Mouse (Mus musculus) subcutaneous adipose tissue, adult 2 months (tissue): ENCODE data around the gene Pex11b. TPM values are rescaled to one million over a fixed set of nuclear protein-coding genes. Genes with fewer than 3 reads are reported as not detected.

Experiments
- polyA plus RNA-seq: library from polyadenylated mRNA; depleted of rRNA; stranded (reverse); fragments of >200 nt; gene quantifications from 2 replicates; pipeline ENCODE4 v1.2.3, GENCODE M21; 2012; ENCODE audit warnings: low replicate concordance; rRNA removed

Pex11b gene
- 65.1 and 70.1 TPM in 2 replicates for polyA plus RNA-seq

DNA sequence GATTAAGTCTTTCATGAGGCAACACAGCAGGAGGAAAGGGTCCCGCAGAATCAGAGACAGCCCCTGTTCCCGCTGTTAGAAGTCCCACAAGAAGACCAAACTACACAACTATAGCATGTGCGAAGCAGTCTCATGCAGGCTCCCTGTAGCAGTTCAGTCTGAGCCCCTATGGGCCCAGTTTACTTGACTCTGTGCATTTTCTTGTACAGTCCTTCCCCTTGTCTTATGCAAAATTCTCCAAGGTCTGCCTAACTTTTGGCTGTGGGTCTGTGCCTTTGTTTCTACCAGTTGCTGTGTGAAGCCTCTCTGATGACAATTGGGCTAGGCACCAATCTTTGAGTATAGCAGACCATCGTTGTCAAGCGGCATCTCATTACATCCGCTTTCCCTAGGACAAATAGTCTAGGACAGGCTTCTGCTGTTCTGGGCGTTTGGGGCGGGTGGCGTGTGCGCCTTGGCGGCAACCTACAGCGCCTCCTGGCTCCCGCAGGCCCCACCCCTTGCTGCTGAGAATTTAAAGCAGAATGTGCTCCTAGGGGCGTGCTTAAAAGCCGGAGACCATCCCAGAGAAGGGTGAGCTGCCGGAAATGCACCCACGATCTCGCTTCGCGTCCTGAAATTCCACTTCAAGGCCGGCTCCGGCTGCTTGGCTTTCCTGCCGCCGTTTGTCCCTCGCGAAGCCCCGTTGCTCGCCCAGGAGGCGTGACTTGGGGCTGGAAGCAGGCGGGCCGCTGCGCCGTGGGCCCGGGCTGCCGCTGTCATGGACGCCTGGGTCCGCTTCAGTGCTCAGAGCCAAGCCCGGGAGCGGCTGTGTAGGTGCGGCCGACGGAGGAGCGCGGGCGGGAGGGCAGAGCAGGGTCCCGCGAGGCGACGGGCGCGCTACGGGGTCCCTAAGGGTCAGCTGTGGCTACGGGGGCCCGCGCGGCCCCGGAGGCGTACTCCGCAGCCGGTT, at the start of gene Pex11b, which contains the start of gene Gm42957:
Pex11b (plus strand) TSS at position 449 of the 952 bp plus-strand sequence.
Gm42957 (plus strand) TSS at position 547 of the 952 bp plus-strand sequence.

DNA sequence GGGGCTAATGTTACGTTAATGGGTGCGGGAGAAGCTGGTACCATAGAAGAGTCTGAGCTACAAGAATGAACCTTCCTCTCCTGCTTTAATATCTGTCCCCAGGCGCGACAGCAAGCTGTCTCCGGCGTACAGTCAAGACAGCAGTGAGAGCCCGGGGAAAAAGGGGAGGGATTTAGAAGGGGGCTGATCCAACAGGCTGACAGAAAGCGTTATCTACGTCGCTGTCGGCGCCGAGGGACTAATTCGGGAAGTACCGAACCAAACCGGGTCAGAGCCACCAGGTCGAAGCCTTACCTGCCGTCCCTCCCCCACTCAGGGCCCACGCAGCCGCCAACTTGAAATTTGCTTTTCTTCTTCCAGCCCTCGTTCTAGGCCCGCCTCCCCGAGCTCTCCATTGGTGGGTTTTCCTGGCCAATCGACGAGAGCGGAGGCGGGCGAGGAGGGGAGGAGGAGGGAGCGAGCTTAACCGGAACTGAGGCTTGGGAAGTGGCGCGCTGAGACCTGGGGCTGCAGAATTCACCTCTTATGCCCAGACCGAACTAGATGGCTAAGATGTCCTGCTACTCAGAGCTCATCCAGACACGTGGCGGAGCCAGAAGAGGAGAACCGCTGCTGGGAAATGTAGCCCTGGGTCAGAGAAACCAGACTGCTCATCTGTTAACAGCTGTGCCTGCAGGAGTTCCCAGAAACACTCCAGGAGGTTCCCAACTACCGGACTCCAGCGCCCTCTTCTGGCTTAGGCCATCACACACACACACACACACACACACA, 41.2 kb upstream of the Pex11b start, which contains the start of gene Polr3gl:
Polr3gl (minus strand) TSS at position 392 of the 771 bp plus-strand sequence.

DNA sequence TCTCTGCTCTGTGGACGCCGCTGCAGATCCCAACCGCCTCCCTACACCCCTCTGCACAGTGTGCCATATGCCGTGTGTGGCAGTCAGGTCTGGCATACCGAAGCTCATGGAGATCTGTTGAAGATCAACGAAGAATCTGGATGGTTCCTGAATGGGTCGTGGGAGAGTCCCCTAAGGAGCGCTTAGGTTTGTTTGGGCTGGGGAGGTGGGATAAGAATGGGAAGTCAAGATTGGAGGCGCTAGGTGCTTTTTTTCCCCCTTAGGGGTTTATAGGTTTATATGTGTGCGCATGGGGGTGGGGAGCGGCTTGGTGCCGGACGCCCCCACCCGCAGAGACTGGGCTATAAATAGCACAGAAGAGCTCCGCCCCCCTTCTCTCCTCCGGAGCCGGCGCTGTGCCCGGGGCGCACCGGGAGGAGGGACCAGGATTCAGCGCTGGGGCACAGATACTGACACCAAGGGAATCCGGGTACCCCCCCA, 38.9 kb upstream of the Pex11b start, which contains the start of gene Ankrd34a:
Ankrd34a (plus strand) TSS at position 409 of the 480 bp plus-strand sequence.

DNA sequence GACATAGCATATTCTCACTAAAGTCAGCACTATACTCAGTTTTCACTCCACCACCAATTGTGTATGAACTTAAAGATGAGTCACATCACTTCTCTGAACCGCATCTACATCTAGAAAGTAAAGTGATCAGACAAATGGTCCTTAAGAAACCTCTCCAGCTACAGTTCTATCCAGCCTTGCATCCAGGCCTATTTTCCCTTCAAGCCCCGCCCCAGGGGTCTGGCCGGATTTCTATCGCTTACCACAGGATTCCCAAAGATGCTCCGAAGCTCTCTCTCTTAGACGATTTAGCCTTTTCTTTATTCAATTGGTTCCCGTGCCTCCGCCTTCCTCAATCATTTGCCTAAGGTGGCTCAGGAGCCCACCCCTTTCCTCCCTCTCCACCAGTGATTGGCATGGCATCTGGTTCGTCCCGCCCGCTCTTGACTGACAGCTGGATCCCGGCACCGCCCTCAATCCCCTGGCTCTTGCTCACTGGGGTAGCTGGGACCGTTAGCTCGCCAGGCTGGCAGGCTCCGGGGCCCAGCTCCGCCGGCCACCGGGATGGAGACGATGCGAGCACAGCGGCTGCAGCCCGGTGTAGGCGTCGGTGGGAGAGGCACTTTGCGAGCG, 34.4 kb upstream of the Pex11b start, which contains the start of gene Lix1l:
Lix1l (plus strand) TSS at position 511 of the 612 bp plus-strand sequence.

DNA sequence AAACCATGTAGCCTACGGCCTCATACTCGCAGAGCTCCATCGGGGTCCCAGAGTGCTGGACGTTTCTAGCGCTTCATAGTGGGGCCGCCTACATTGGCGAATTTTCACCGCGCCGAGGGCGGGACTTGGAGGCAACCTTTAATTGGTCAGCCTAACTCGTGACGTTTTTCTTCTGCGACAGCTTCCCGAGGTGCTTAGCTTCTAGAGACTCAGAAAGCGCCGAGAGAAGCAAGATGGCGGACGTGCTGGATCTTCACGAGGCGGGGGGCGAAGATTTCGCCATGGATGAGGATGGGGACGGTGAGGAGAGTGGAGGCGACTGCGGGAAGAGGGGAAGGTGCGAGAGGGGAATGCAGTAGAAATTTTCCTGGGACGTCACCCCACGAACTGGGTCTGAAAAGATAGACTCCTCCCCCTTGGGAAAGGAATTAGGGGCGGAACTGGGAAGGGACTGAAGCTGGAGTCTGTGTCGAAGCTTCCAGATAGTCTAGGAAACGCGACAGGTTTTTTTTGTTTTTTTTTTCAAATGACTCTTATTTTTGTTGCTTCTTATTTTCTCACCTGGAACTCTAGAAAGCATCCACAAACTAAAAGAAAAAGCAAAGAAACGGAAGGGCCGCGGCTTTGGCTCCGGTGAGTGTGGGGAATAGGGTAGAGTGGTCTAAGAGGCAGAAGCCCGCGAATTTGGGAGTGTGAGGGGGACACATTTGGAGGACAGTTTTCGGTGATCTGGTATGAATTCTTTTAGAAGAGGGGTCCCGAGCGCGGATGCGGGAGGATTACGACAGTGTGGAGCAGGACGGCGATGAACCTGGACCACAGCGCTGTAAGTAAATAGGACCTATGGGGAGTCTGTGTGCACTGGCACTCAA, 5.2 kb upstream of the Pex11b start, which contains the start of gene Rbm8a:
Rbm8a (plus strand) TSS at position 205 of the 872 bp plus-strand sequence.

DNA sequence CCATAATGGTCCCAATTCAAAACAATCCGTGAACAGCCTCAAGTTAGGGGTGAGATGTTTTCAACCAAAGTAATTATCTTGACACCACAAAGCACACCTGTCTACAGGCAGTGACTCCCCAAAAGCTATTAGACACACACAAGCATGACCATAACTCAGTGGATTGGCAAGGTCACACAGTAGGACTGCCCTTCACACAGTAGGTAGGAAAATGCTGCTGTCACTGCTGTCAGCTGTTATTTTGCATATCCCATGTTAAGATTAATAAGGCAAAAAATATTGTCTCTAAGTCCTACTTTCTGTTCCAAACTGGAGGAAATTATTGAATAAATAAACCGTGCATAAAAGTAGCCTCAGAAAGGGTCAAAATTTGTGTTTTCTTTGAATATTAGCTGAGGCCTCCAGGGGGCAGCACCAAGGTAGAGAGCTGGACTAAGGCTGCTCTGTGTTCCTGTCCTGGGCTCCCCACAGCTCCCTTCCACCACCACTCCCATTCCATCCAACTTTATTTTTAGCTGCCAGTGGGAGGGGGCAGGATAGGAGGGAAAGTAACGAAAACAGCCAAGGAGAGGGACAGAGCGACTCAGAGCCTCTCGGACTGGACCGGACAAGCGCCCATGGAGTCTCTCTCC, 10.0 kb downstream of the Pex11b start, which contains the start of gene Itga10:
Itga10 (plus strand) TSS at position 567 of the 632 bp plus-strand sequence.

DNA sequence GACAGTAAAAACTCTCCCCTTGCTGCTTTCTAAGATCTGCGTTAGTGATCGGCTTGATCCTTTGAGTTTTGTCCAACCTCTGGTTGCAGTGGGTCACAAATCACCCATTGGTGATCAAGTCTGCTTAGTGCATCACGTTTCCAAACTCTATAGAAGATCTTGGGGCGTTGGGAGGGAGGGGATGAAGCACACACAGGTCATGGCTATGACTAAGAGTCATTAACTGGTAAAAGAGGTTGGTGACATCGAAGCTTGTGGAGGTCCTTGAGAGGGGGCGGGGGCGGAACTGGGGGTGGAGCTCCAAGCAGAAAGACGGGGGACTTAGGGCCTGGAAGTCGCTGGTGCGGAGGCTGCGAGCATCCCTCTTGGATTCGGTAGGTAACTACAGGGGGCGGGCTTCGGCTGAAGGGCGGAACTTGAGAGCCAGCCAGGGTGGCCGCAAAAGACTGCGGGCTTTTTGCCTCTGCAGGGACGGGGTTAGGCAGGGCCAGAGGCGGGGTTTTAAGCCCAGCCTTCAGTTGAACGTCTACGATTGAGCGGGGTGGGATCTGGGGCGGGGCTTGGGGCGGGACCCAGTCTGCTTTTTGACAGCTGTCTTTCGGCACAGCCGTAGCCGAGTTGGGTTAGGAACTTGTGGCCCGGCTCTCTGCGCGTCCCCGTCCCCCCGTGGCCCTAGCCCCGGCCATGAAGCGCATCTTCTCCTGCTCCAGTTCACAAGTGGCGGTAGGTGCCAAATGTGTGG, 34.7 kb downstream of the Pex11b start, which contains the start of gene Ankrd35:
Ankrd35 (plus strand) TSS at position 405 of the 742 bp plus-strand sequence.

Other genes starting within 250 kb of the Pex11b start
- not detected in 2 replicates for gene BC107364, start 183.1 kb upstream of the Pex11b start, polyA plus RNA-seq
- 1.1 and 2.2 TPM in 2 replicates for gene Hfe2, start 110.2 kb upstream of the Pex11b start, polyA plus RNA-seq
- 658 and 2,424 TPM in 2 replicates for gene Txnip, start 77.4 kb upstream of the Pex11b start, polyA plus RNA-seq
- gene Gm16253, start 58.4 kb upstream of the Pex11b start, polyA plus RNA-seq: not detected in 2 replicates
- gene Polr3gl, start 41.2 kb upstream of the Pex11b start, polyA plus RNA-seq: 19.1 and 23.0 TPM in 2 replicates
- gene Ankrd34a, start 38.7 kb upstream of the Pex11b start, polyA plus RNA-seq: 0.47 and 3.2 TPM in 2 replicates
- gene Lix1l, start 34.2 kb upstream of the Pex11b start, polyA plus RNA-seq: 32.1 and 54.9 TPM in 2 replicates
- gene Rbm8a, start 5.4 kb upstream of the Pex11b start, polyA plus RNA-seq: 6.5 and 11.3 TPM in 2 replicates
- 0.20 and 0.36 TPM in 2 replicates for gene Gm42957, start 98 bp downstream of the Pex11b start, polyA plus RNA-seq
- 3.0 and 6.4 TPM in 2 replicates for gene Itga10, start 10.2 kb downstream of the Pex11b start, polyA plus RNA-seq
- gene Ankrd35, start 34.8 kb downstream of the Pex11b start, polyA plus RNA-seq: 2.7 and 7.8 TPM in 2 replicates
- 39.3 and 72.2 TPM in 2 replicates for gene Pias3, start 61.0 kb downstream of the Pex11b start, polyA plus RNA-seq
- 2.6 and 4.0 TPM in 2 replicates for gene Nudt17, start 73.2 kb downstream of the Pex11b start, polyA plus RNA-seq
- 30.5 and 35.1 TPM in 2 replicates for gene Polr3c, start 92.3 kb downstream of the Pex11b start, polyA plus RNA-seq
- 15.7 and 20.7 TPM in 2 replicates for gene Rnf115, start 92.3 kb downstream of the Pex11b start, polyA plus RNA-seq
- gene Pdzk1, start 193.9 kb downstream of the Pex11b start, polyA plus RNA-seq: 0.10 TPM in 1 of 2 replicates, not detected in the other
- 0.20 and 0.89 TPM in 2 replicates for gene Cd160, start 194.0 kb downstream of the Pex11b start, polyA plus RNA-seq